Comparison of ENCODE assay signal across 14 mouse cellular contexts in the genomic region with DNA sequence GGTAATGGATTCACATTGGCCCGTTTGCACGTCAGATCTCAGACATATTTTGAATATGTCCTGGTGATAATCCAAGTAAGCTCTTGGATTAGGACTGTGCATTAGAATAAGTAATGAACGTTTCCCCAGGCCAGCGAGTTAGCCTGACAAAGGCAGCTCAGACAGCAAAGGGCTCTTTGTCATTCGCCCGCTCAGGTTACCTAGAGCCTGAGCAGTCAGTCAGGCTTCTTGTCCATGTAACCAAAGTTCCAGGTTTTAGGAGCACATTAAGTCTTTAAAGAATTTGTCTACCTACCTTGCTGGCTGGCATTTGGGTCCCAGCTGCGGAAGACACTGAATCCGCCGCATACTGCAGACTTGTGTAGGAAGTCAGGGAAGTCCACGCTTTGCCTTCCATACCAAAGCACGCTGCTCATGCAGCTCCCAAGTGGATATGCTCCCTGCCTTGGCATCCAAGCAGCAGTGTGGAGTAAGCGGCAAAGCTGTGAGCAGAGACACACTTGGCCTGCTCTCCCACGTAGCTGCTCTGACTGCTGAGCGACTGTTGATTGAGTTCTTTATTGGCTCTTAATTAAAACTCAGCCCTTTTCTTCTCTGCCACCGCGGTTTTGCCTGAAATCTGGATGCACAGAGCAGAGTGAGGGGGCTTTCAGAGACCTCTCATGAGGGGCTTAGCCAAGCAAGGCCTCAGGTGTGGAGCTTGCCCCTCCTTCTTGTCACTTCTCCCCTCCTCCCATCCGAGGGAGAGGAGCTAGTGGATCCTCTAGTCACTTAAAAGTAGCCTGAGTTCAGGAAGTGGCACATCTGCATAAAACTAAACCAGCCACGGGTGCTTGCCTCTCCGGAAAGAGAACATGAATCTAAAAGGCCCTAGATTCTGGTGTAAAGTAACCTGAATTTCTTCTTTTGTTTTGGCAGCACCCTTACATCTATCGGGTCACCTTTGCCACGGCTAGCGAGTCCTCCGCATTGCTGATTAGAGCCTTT. TPM values are rescaled to one million over a fixed set of nuclear protein-coding genes. Genes with fewer than 3 reads are reported as not detected.
A peak's percentile ranks its signal among the peaks of the same experiment; 100 is the strongest.
DNase-seq lines count a peak whose midpoint lies in the region; ATAC-seq and TF ChIP-seq lines count a peak whose summit lies in the region.
"Had no signal": no experiment of that assay in that cellular context is flagged by ENCODE, and none has a peak within 500 bp of the region (broad histone marks: within the 10 kb centered on the region; RNA-seq: fewer than 3 reads in every experiment).

No protein-coding gene starts in this region.

- TF ChIP-seq POLR2A in ES-Bruce4 (IDR thresholded peaks at IDR 0.05; ENCODE audit: insufficient read depth, low read length) = no peak

- H3K27ac ChIP-seq in ES-Bruce4 (ENCODE audit: insufficient read depth, low read length) = peak overlapping the region; percentile 36; the same call in 1 of the 2 replicates
- H3K27ac ChIP-seq in forebrain, embryonic 13.5 days = no peak overlapping the region
- H3K27ac ChIP-seq: embryonic facial prominence, embryonic 15.5 days; limb, embryonic 15.5 days had no signal

- H3K4me3 ChIP-seq in ES-Bruce4 (ENCODE audit: low read depth, low read length) = no peak overlapping the region
- H3K4me3 ChIP-seq in forebrain, embryonic 13.5 days = no peak overlapping the region
- H3K4me3 ChIP-seq: embryonic facial prominence, embryonic 15.5 days; limb, embryonic 15.5 days had no signal

- WGBS in forebrain, embryonic 13.5 days = 24% methylated on average over 23 of the region's 23 CpGs

- no peaks in the 10 kb centered on the region for H3K27me3 ChIP-seq in ES-Bruce4 (ENCODE audit: control insufficient read depth, insufficient read depth, low read length, poor library complexity, severe bottlenecking)
- H3K27me3 ChIP-seq in forebrain, embryonic 13.5 days = no peaks in the 10 kb centered on the region
- no peaks in the 10 kb centered on the region for H3K27me3 ChIP-seq in splenic B cell, adult 2 months (ENCODE audit: control insufficient read depth, insufficient read depth, low read length, poor library complexity, severe bottlenecking)
- H3K27me3 ChIP-seq: embryonic facial prominence, embryonic 15.5 days; limb, embryonic 15.5 days had no signal

- no peak overlapping the region for H3K9ac ChIP-seq in ES-Bruce4 (ENCODE audit: low read depth, poor library complexity, severe bottlenecking)
- peak overlapping the region; percentile 21; the same call in 1 of the 2 replicates for H3K9ac ChIP-seq in forebrain, embryonic 13.5 days
- H3K9ac ChIP-seq: embryonic facial prominence, embryonic 15.5 days; limb, embryonic 15.5 days had no signal

- no peaks in the 10 kb centered on the region for H3K4me1 ChIP-seq in ES-Bruce4 (ENCODE audit: control insufficient read depth, insufficient read depth, low read length)
- H3K4me1 ChIP-seq in forebrain, embryonic 13.5 days = peaks cover 12% of the 10 kb centered on the region

- DNase-seq in embryo, embryonic 11 days = peak; percentile 5
- DNase-seq in embryo, embryonic 9.5 days (ENCODE audit: extremely low spot score) = no peak
- peak; percentile 40 for DNase-seq in splenic B cell, adult 2 months (ENCODE audit: low read depth, low spot score)
- DNase-seq in left cerebral cortex, postnatal 36 days (ENCODE audit: low spot score in 2 of 2) = no peak
- DNase-seq: adrenal gland, postnatal 14 days; cerebellum, adult 2 months; gastrocnemius, postnatal 10 days; kidney, adult 11 months had no signal

- no peak overlapping the region for H3K4me2 ChIP-seq in forebrain, embryonic 13.5 days
- H3K4me2 ChIP-seq: embryonic facial prominence, embryonic 15.5 days; limb, embryonic 15.5 days had no signal

- TF ChIP-seq CTCF in ES-Bruce4 (IDR thresholded peaks at IDR 0.05; ENCODE audit: low read depth, low read length) = no peak

- ATAC-seq in forebrain, embryonic 13.5 days = peak; percentile 72
- no peak for ATAC-seq in megakaryocyte-erythroid progenitor cell, adult 5-6 weeks (replicated peaks; ENCODE audit: low FRiP score, low TSS enrichment, poor library complexity, severe bottlenecking)
- ATAC-seq in erythroid progenitor cell, adult 5-6 weeks (replicated peaks; ENCODE audit: low FRiP score, poor library complexity, severe bottlenecking) = no peak

- H3K9me3 ChIP-seq in ES-Bruce4 (replicated peaks; ENCODE audit: control insufficient read depth, insufficient read depth, low read length, poor library complexity, severe bottlenecking) = peaks cover 12% of the 10 kb centered on the region
- no peaks in the 10 kb centered on the region for H3K9me3 ChIP-seq in forebrain, embryonic 13.5 days (replicated peaks)
- H3K9me3 ChIP-seq: embryonic facial prominence, embryonic 15.5 days; limb, embryonic 15.5 days had no signal

- H3K36me3 ChIP-seq in ES-Bruce4 (ENCODE audit: control insufficient read depth, insufficient read depth, low read length, poor library complexity, severe bottlenecking) = peaks cover 5% of the 10 kb centered on the region
- peaks cover 36% of the 10 kb centered on the region for H3K36me3 ChIP-seq in forebrain, embryonic 13.5 days (ENCODE audit: poor library complexity, severe bottlenecking)
- H3K36me3 ChIP-seq in splenic B cell, adult 2 months (ENCODE audit: control insufficient read depth, insufficient read depth, low read length, poor library complexity, severe bottlenecking) = peaks cover 31% of the 10 kb centered on the region

- intact Hi-C loops in left cerebral cortex, postnatal 36 days (cut with DNase I) = loop anchor here (5.0 kb wide), 1 partner anchor 43 kb away; a partner anchor contains a TSS

- 0 out of 2 replicates have a peak, but pooled peaks have one; percentile 39 for TF ChIP-seq EP300 in ES-Bruce4 (IDR thresholded peaks at IDR 0.05; ENCODE audit: insufficient read depth, low read depth, low read length)

RNA-seq across cellular contexts. Expression of a gene that starts 32.8 kb away (rescaled TPM):
- 167 and 168 TPM in 2 replicates for polyA plus RNA-seq in ES-Bruce4 (2011; ENCODE audit: insufficient read depth, insufficient read length, low read depth, missing spikeins)
- polyA plus RNA-seq in forebrain, embryonic 13.5 days (2015; fragmentation: Nextera tagmentation; extraction: Ambion mirVana) = 238 and 247 TPM in 2 replicates
- 108 and 124 TPM in 2 replicates for total RNA-seq in megakaryocyte-erythroid progenitor cell, adult 5-6 weeks (2014; fragmentation: Nextera tagmentation)
- total RNA-seq in megakaryocyte-erythroid progenitor cell, adult 5-6 weeks (2017) = 177 and 210 TPM in 2 replicates
- 56.6 and 63.7 TPM in 2 replicates for total RNA-seq in erythroid progenitor cell, adult 5-6 weeks (2015; ENCODE audit: low replicate concordance)
- 86.1 and 123 TPM in 2 replicates for total RNA-seq in erythroid progenitor cell, adult 5-6 weeks (2017; ENCODE audit: low replicate concordance)
- total RNA-seq in left cerebral cortex, postnatal 36 days (2021) = 100 to 1,000 TPM; 160 to 164 TPM

RNA-seq across cellular contexts. Expression of a gene that starts 42.0 kb away (rescaled TPM):
- 19.8 and 24.2 TPM in 2 replicates for polyA plus RNA-seq in ES-Bruce4 (2011; ENCODE audit: insufficient read depth, insufficient read length, low read depth, missing spikeins)
- polyA plus RNA-seq in forebrain, embryonic 13.5 days (2015; fragmentation: Nextera tagmentation; extraction: Ambion mirVana) = 39.4 and 40.6 TPM in 2 replicates
- total RNA-seq in megakaryocyte-erythroid progenitor cell, adult 5-6 weeks (2014; fragmentation: Nextera tagmentation) = 6.7 and 13.2 TPM in 2 replicates
- 4.1 and 4.8 TPM in 2 replicates for total RNA-seq in megakaryocyte-erythroid progenitor cell, adult 5-6 weeks (2017)
- 14.7 and 16.6 TPM in 2 replicates for total RNA-seq in erythroid progenitor cell, adult 5-6 weeks (2015; ENCODE audit: low replicate concordance)
- 3.0 and 5.3 TPM in 2 replicates for total RNA-seq in erythroid progenitor cell, adult 5-6 weeks (2017; ENCODE audit: low replicate concordance)
- total RNA-seq in left cerebral cortex, postnatal 36 days (2021) = 10 to 100 TPM; 27.9 to 37.0 TPM

RNA-seq across cellular contexts. Expression of a gene that starts 59.9 kb away (rescaled TPM):
- 40.5 and 47.1 TPM in 2 replicates for polyA plus RNA-seq in ES-Bruce4 (2011; ENCODE audit: insufficient read depth, insufficient read length, low read depth, missing spikeins)
- 56.4 and 57.3 TPM in 2 replicates for polyA plus RNA-seq in forebrain, embryonic 13.5 days (2015; fragmentation: Nextera tagmentation; extraction: Ambion mirVana)
- total RNA-seq in megakaryocyte-erythroid progenitor cell, adult 5-6 weeks (2014; fragmentation: Nextera tagmentation) = 33.0 and 33.6 TPM in 2 replicates
- 76.5 and 88.3 TPM in 2 replicates for total RNA-seq in megakaryocyte-erythroid progenitor cell, adult 5-6 weeks (2017)
- 4.2 and 5.0 TPM in 2 replicates for total RNA-seq in erythroid progenitor cell, adult 5-6 weeks (2015; ENCODE audit: low replicate concordance)
- 6.4 and 6.8 TPM in 2 replicates for total RNA-seq in erythroid progenitor cell, adult 5-6 weeks (2017; ENCODE audit: low replicate concordance)
- 10 to 100 TPM; 31.0 to 38.3 TPM for total RNA-seq in left cerebral cortex, postnatal 36 days (2021)

Comparison
In these comparisons a context has a peak if more than half of its experiments do, and no peak if none do; other contexts are left out.
1. DNase-seq: peak in embryo, embryonic 11 days (single experiment) and splenic B cell, adult 2 months (single experiment); none in embryo, embryonic 9.5 days (single experiment) and left cerebral cortex, postnatal 36 days (0 of 2).
2. RNA of a gene that starts 59.9 kb away (total RNA-seq): 33.0 to 88.3 TPM in megakaryocyte-erythroid progenitor cell, adult 5-6 weeks and 31.0 to 38.3 TPM in left cerebral cortex, postnatal 36 days; 4.2 to 6.8 TPM in erythroid progenitor cell, adult 5-6 weeks; every median in the first group is over 4 times any median in the second.